Mouse (Mus musculus) retina, postnatal 1 day (tissue): ENCODE results near the gene Cd200r4.
"Not testable (repeated sequence)": the region's sequence is repeated elsewhere in the genome, so short reads cannot be mapped to it uniquely, and the experiment has no call there.

Source experiments
- DNase-seq: peaks from one replicate; pipeline ENCODE4 v3.0.0-alpha.2; 2012

The Cd200r4 gene

GRCm38 (mm10) chr16:44811544-44811943 lies at the start of gene Cd200r4:
Gene Cd200r4, plus strand, starts transcription at chr16:44811733.
- DNase-seq: no peak

GRCm38 (mm10) chr16:44761811-44762210 lies 49.7 kb upstream of the Cd200r4 start:
- DNase-seq: no peak

- no peak for DNase-seq
Observed at GRCm38 (mm10) chr16:44765555-44766319, 45.8 kb upstream of the Cd200r4 start, which contains the start of gene Cd200r1. Gene Cd200r1, plus strand, starts transcription at chr16:44765736.

- DNase-seq: no peak
Observed at GRCm38 (mm10) chr16:44766320-44766892, 45.1 kb upstream of the Cd200r4 start.

- no peak for DNase-seq
Observed at GRCm38 (mm10) chr16:44767506-44767905, 44.0 kb upstream of the Cd200r4 start.

- DNase-seq: peak; percentile 52
Observed at GRCm38 (mm10) chr16:44767967-44768366, 43.6 kb upstream of the Cd200r4 start.

GRCm38 (mm10) chr16:44772577-44772976 lies 39.0 kb upstream of the Cd200r4 start:
- DNase-seq: no peak

GRCm38 (mm10) chr16:44773673-44774072 lies 37.9 kb upstream of the Cd200r4 start:
- DNase-seq: no peak

GRCm38 (mm10) chr16:44774201-44774600 lies 37.3 kb upstream of the Cd200r4 start:
- no peak for DNase-seq

GRCm38 (mm10) chr16:44778538-44779147 lies 32.9 kb upstream of the Cd200r4 start:
- DNase-seq: no peak

GRCm38 (mm10) chr16:44779494-44779893 lies 32.0 kb upstream of the Cd200r4 start:
- DNase-seq: no peak

GRCm38 (mm10) chr16:44780751-44781150 lies 30.8 kb upstream of the Cd200r4 start:
- DNase-seq: no peak

GRCm38 (mm10) chr16:44786934-44787333 lies 24.6 kb upstream of the Cd200r4 start:
- no peak for DNase-seq

- no peak for DNase-seq
Observed at GRCm38 (mm10) chr16:44794416-44794815, 17.1 kb upstream of the Cd200r4 start.

- DNase-seq: no peak
Observed at GRCm38 (mm10) chr16:44805976-44806375, 5.6 kb upstream of the Cd200r4 start.

- DNase-seq: not testable (repeated sequence)
Observed at GRCm38 (mm10) chr16:44810223-44810622, 1.3 kb upstream of the Cd200r4 start.

- DNase-seq: no peak
Observed at GRCm38 (mm10) chr16:44812468-44813065, 1.0 kb downstream of the Cd200r4 start.

- no peak for DNase-seq
Observed at GRCm38 (mm10) chr16:44818010-44818409, 6.5 kb downstream of the Cd200r4 start.

- DNase-seq: no peak
Observed at GRCm38 (mm10) chr16:44820545-44820944, 9.0 kb downstream of the Cd200r4 start.

- no peak for DNase-seq
Observed at GRCm38 (mm10) chr16:44832286-44832685, 20.8 kb downstream of the Cd200r4 start.

- peak; percentile 1 for DNase-seq
Observed at GRCm38 (mm10) chr16:44833189-44833588, 21.7 kb downstream of the Cd200r4 start.

- DNase-seq: no peak
Observed at GRCm38 (mm10) chr16:44866797-44867196, 55.3 kb downstream of the Cd200r4 start, which contains the start of gene Cd200r2. Gene Cd200r2, plus strand, starts transcription at chr16:44867097.

GRCm38 (mm10) chr16:44875178-44875577 lies 63.6 kb downstream of the Cd200r4 start:
- DNase-seq: no peak
